Mouse (Mus musculus) gastrocnemius, postnatal 36 days (tissue): ENCODE results near the gene Diaph2. TPM values are rescaled to one million over a fixed set of nuclear protein-coding genes. Genes with fewer than 3 reads are reported as not detected.
"Not testable (repeated sequence)": the region's sequence is repeated elsewhere in the genome, so short reads cannot be mapped to it uniquely, and the experiment has no call there.

Experiments
- DNase-seq, 2 experiments: peaks; one replicate each; pipeline ENCODE4 v3.0.0; 2022
- intact Hi-C: fragments of 180-260 bp; cut with DNase I; formaldehyde crosslinking; loops from one replicate; pipeline ENCODE4 v1.15.1; 2025
- total RNA-seq, 2 experiments: library from RNA; stranded (reverse); gene quantifications; 2 replicates each; pipeline ENCODE4 v1.2.3; 2021

The Diaph2 gene
- total RNA-seq, 2 experiments from 2014 or later: 3.5 to 4.1 TPM

DNA sequence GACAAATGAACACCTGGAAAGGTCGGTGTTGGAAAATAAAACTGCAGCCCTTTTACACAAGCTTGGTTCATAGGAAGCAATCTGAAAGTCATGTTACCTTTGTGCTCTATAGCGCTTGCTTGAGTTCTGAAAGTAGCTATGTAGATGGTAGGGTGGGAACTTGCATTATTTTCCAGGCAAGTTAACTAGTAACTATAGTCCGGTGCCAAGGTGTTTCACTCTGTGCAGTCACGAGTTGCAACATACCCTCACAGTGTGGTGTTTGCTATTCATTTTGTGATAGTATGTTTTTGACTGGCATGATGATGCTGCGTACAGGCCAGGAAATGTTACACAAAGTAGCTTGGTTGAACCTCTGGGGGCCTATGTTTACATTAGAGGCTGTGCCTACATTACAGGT lies 34.5 kb downstream of the Diaph2 start:
- no peak for DNase-seq
- intact Hi-C loops: no loop called here

DNA sequence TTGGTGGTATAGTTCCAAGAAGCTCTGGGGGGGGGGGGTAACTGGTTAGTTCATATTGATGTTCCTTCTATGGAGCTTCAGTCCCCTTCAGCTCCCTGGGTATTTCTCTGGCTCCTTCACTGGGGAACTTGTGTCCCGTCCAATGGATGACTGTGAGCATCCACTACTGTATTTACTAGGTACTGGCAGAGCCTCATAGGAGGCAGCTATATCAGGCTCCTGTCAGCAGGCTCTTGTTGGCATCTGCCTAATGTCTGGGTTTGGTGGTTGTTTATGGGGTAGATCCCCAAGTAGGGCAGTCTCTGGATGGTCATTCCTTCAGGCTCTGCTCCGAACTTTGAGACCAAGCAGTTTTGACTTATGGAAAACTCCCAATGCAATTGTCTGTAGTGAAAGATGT lies 50.4 kb downstream of the Diaph2 start:
- DNase-seq, intact Hi-C loops: not testable (repeated sequence)

DNA sequence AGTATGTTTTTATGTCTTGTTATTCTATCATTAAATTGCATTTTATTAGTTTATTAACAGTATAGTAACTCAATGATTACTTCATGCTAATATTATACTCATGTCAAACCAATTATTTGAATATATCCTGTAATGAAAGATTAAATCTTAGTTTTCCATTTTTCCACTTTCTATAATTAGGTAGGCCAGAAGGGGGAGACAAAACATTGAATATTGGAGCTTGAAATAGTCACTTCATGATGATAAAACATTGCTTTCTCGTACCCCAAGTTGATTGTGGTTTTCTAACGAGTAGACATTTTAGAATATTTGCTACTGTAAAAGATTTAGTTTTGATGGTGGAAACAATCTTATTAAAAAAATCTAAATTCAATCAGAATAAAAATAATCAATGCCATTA lies 82.4 kb downstream of the Diaph2 start:
- DNase-seq: no peak
- intact Hi-C loops: no loop called here

DNA sequence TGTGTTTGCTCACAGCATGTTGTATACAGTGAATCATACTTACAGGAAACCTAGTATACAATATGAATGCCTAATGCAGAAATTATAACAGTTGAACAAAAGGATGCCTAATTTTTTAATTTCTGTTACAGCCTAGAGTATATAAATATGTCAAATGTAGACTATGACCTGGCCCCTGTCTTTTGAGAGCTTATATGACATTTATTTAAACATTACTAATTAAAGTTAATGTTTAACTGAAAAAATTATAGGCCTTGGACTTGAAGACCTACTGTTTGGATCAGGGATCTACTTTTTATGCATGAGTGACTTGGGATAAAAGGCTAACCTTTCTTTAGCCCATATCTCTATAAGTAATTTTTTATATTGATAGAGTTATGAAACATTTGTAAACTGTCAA lies 84.3 kb downstream of the Diaph2 start:
- DNase-seq: no peak
- intact Hi-C loops: no loop called here

DNA sequence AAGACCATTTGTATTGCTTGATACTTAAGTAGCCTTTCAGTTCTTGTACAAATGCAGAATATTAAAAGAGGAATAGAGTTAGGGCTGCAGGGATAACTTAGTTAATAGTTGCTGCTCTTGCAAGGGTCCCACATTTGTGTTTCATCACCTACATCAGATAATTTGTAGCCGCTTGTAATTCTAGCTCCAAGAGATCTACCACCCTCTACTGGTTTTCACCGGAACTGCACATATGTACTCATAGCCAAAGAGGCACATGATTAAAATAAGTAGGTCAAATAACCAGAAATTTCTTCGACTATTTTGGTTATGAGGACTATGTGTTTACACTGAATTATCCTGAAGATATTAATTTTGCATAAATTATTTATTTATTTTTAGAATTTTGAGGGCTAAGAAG lies 134.9 kb downstream of the Diaph2 start:
- DNase-seq: peak in 1 of 2 experiments; percentile 6
- intact Hi-C loops: no loop called here

DNA sequence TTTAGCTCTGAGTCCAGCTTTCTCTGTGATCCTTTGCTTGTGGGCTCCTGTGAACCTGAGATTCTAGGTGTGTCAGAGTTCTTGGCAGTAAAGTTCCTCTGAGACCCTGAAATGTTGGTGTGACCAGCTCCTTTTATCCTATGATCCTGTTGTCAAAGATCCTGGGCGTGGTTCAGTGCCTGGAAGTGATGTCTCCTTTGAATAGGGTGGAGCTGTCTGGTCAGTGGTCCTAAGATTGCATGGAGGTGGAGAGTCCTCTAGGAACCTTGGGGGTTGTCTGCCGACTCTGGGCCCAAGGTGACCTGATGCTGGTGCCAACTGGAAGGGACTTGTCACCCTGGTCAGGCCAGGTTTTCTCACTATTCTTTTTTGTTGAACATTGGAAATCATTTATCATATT lies 176.3 kb downstream of the Diaph2 start:
- intact Hi-C loops: no loop called here
- DNase-seq: no peak

DNA sequence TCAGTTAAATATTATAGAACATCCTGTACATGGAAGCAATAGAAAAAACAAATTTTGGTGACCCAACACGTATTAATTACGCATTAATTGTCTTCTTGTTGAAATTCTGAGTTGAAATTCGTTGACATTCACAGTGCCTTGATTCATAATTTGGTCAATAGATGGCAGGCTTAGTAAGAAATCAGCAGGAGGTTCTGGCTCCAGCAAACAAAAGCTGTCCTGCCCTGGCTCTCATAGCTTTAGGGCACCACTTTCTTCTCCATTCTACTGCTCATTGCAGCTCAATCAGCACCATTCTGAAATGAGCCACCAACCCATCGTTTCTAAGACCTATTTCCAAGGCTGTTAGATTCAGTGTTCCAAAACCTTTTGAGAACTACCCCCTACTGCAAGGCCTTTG lies 225.3 kb downstream of the Diaph2 start:
- intact Hi-C loops: no loop called here
- no peak for DNase-seq

DNA sequence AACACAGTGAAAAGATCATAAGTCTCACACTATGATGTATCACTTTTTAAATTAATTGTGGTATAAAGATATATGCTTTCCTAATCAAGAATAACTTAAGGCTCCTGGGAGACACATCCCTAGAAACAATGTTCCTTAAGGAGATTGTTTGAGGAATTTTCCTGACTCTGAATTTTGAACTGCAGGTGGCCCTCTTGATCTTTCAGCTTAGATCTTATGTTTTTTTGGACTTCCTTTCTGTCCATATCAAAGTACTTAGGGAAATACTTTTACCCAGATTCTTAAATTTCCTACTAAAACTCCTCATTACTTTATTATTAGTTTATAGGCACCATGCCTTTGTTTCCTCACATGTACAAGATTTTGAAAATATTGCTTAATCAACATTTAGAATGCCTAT lies 258.7 kb downstream of the Diaph2 start:
- intact Hi-C loops: no loop called here
- DNase-seq: no peak

DNA sequence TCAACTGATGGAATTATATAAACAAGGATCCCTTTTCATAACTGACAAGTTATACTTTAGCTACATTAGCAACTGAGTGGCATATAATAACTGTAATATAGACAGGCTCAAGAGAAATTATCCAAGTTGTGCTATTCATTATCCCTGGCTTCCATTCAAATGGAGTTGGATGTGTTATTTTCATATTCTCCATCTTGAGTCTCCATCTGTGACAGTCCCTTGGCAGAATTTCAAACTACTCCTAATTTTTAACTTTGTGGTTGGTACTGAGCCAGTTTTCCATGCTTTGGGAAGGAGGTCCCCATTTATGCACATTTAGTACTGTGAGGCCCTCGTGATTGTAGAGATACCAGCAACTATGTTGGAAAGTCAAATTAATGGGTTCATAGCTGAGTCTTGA lies 270.2 kb downstream of the Diaph2 start:
- no peak for DNase-seq
- intact Hi-C loops: no loop called here

DNA sequence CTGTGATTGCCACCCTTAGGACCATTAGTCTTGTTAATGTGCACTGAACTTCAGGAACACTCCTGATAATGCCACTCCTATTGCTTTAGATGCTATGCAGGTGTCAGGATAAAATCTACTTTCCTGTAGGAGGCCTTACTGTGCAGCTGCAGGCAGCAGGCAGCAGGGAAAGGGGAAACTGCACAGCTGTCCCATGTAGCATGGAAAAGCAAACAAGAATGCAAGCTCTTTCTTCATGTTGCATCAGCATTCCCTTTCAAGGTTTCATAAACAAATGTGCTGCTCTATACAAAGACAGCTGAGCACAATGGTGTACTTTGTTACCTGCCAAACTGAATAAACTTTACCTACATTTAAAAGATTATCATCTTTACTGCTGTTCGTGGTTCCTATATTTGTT lies 295.0 kb downstream of the Diaph2 start:
- no peak for DNase-seq
- intact Hi-C loops: no loop called here

DNA sequence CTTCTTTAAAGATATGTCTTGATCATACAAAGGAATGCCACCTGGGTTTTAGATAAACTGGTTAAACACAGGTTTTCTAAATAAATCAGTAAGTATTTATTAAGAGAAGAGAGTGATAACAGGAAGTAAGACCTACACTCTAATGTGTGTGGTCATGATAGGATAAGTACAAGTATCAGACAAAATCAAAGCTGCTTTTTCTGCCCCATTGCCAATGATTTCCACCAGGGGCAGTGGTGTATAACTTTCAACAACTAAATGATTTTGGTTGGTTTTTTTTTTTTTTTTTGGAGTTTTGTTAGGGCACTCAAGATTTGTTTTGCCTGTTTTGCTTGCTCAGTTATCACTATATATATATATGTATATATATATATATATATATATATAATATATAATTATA lies 399.7 kb downstream of the Diaph2 start:
- no peak for DNase-seq
- intact Hi-C loops: no loop called here

DNA sequence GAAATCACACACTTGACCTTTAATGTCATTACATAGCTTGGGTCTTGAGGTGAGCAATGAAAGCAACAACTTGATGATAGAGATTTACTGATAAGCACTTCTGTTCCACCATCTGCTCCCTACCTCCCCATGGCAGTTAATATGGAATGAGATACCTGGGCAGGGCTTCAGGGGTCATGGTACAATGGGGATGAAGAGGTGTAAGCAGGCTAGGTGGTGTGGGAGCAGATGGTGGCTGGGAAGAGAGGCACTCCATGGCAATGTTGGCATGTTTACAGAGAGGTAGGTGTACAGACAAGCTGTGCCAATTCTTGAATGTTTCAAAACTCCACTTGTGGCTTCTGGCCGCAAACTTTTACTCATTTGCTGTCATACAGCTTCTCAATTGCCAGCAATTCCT lies 402.6 kb downstream of the Diaph2 start:
- DNase-seq: no peak
- intact Hi-C loops: no loop called here

DNA sequence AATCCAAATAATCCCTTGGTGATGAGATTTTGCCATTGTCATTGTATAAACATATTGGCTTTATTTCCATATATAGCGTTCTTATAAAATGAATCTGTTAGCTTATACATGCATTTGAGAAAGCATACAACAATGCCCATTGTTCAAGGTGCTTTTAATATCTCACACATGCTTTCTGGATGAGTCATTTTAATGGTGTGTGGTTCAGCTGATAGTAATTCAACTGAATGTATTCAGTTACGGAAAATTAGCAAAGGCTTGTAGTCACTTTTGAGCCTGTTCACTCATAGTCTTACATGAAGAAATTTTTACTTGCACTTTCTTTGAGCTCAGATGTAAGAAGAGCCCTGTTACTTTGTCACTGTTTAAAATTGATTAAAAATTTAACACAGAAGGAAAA lies 423.6 kb downstream of the Diaph2 start:
- intact Hi-C loops: no loop called here
- no peak for DNase-seq

DNA sequence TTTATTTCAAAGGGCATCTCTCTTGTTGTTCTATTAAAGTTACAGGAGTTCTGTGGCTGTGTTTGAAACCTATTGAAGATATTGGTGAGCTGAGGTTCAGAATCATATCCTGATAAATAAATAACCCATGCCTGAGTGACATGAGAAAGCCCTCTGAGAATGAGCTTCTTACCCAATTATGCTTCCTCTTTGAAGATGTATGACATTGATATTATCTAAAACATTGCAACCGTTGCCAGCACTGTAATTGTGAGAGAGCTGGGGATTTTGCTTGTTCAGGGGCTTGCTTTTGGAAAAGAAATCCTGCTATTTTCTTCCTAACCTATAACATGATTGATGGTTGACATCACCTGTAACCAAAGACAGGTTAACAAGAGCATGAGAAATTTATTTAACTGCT lies 438.3 kb downstream of the Diaph2 start:
- intact Hi-C loops: no loop called here
- no peak for DNase-seq

DNA sequence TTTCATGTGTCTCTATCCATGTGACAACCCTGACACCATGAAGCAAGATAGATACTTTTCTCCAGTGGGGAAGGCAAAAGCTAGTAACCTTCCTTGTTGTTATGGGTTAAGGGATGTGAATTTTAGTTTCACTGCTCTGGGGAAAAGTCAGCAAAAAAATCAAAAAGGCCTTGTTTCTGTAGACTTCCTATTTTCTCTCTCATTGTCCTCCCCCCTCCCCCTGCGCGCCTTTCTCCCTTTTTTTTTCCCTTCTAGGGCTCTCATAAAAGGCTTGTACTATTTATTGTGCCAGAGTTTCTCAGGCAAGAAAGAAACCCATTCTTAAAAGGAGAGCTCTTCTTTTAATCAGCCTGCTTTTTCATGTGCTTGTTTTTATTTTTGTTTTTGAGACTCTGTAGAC lies 438.9 kb downstream of the Diaph2 start:
- intact Hi-C loops: no loop called here
- DNase-seq: no peak

DNA sequence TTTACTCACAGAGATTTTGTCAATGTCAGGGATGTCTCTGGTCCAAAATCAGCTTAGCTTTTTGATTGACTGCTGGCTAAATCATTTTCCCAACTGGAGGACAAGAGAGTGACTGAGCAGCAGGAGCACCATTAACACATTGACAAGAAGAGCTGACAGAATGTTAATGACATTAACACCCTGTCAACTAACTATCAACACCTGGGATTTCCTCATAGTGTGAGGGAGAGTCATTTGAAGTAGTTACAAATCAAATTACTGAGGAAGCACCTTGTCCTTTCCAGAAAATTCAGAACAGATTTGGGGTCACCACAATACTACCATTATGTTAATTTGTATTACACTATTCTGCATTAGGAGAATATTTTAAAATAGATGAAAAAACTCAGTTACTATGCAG lies 439.7 kb downstream of the Diaph2 start:
- intact Hi-C loops: no loop called here
- DNase-seq: no peak

DNA sequence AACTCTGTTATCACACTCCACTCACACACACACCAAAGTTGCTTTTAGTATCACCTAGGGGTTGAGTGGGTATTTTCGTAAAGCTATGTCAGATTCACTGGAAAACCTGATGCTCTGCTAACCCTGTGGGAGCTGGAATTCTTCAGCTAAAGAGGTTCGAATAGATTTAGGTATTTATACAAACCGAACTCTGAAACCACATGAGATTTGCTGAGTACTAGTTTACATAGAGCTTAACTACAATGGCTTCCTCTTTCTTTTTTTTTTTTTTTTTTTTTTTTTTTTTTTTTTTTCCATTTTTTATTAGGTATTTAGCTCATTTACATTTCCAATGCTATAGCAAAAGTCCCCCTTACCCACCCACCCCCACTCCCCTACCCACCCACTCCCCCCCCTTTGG lies 447.9 kb downstream of the Diaph2 start:
- intact Hi-C loops, DNase-seq: not testable (repeated sequence)

DNA sequence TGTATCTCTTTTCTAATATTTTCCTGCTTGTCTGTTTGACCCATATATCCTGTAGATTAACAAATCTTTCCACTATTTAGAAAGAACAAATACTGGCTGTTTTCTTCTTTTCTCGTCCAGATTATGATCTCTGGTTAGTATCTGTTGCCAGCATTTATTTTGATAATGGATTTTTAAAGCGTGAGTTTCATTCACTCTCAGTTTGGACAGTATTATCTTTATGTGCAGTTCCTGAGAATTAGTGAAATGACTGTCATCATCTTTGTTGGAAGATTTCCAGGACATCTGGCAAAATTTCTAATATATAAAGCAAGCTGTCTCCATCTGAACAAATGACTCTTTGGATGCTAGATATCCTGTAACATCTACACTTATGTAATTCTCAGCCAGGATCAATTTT lies 455.7 kb downstream of the Diaph2 start:
- no peak for DNase-seq
- intact Hi-C loops: no loop called here

DNA sequence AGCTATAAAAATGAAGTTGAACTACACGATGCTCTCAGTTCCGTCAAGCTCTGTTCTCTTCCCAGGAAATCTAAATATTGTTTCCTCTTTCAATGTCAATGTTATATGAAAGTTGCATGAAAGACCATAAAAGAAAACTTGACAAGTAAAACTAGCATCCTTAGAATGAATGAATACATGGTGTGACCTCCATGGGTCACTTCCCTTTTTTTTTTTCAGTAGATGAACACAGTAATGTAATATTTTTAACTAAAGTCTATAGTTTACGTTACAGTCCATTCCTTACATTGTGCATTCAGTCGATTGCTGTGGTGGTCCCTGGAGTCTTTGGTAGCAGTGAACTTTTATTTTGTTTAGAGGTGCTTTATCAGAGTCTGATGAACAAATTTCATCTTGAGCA lies 462.7 kb downstream of the Diaph2 start:
- DNase-seq: no peak
- intact Hi-C loops: no loop called here

DNA sequence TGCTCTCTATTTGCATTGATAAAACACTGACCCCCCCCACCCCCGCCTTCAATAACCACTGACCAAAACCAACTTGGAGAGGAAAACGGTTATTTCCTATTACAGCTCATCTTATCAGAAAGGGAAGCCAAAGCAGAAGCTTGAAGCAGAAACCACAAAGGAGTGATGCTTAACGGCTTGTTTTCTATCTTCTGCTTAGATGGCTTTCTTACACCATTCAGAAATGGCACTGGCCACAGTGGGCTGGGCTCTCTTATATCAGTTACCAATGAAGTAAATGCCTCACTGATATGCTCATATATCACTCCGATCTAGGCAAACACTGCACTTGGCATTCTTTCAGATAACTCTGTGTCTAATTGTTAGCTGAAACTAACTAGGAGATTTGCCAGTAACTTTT lies 463.2 kb downstream of the Diaph2 start:
- no peak for DNase-seq
- intact Hi-C loops: no loop called here

DNA sequence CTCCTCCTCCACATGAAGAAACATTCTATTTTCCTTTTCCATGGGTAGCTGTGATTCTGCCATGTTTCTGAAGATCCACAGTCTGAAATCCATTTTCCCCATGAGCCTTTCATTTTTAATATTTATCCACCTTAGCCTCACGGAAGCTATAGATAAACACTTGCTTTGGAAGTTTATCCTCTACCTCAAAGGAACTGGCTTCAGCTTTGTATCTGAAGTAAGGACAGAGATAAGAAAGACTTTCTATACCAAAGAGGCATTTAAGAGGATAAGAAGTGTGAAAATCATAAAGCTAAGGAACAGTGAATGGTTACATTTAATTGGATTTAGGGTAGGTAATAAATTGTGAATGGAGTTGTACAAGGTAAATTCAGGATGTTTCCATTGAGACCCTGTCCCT lies 480.5 kb downstream of the Diaph2 start:
- DNase-seq: no peak
- intact Hi-C loops: no loop called here

DNA sequence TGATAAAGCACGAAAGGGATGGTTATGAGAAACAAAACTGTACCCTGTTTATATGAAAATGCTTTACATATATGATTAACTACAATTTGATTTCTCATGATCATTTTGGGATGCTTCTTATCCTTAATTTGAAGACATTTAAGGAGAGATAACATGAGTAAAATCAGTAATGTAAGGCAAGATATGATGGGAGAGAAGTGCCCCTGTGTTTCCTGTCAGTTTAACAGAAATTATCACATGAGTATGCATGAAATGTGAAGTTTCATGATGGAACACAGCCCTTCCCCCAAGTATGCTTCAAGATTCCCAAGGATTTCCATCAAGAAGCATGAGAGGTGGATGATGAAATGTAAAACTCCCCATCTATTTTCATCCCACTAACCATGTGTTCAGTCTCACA lies 485.6 kb downstream of the Diaph2 start:
- no peak for DNase-seq
- intact Hi-C loops: no loop called here

DNA sequence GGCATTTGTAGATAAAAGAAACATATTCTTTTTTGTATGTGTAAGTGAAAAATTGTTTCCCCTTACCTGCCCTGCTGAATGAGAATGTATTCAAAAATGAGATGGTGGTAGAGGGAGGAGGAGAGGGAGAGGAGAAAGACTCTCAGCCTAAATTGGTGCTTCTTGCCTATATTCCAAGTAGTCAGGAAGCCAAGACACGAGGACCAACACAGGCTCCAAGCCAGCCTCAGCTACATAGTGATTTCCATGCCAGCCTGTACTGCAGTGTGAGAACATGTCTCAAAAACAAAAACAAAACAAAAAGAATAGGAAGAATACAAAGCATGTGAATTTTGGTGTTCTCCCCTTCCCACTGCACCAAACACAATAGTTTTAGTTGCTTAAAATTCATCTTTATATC lies 497.1 kb downstream of the Diaph2 start:
- intact Hi-C loops: no loop called here
- DNase-seq: no peak

DNA sequence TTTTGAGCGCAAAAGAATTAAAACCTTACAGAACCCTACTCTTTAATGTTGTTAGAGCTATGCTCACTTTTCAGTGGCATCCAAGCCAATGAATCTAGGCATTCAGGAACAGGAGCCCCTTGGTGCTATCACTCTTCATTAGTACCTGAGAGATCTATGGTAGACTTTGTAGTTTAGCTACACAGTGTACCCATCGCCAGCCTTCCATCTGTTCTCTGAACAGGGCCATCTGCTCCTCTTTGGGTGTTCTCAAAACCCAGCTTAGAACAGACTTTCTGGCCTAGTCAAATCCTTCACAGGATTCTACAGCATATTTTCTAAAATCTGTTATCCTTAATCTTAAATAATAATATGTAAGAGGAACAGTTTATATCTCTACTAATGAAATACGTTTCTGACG lies 504.1 kb downstream of the Diaph2 start:
- intact Hi-C loops: no loop called here
- DNase-seq: no peak
